ENCODE assay signal across 24 mouse cellular contexts in genomic region chr13:93320089-93320488, GRCm38 (mm10).
"Had no signal": no experiment of that assay in that cellular context is flagged by ENCODE, and none has a peak within 500 bp of the region (broad histone marks: within the 10 kb centered on the region; RNA-seq: fewer than 3 reads in every experiment).

No protein-coding gene starts in this region.

- H3K4me1 ChIP-seq: limb, embryonic 10.5 days; limb, embryonic 13.5 days; liver, embryonic 12.5 days; liver, embryonic 15.5 days; lung, embryonic 15.5 days; megakaryocyte, embryonic 14.5 days; midbrain, embryonic 10.5 days; midbrain, embryonic 13.5 days; neural tube, embryonic 13.5 days had no signal

- H3K27me3 ChIP-seq: limb, embryonic 13.5 days; liver, embryonic 12.5 days; liver, embryonic 15.5 days; lung, embryonic 15.5 days; megakaryocyte, embryonic 14.5 days; midbrain, embryonic 13.5 days; neural tube, embryonic 13.5 days had no signal

- H3K9ac ChIP-seq: limb, embryonic 13.5 days; liver, embryonic 12.5 days; liver, embryonic 15.5 days; lung, embryonic 15.5 days; midbrain, embryonic 13.5 days; neural tube, embryonic 13.5 days had no signal

- H3K27ac ChIP-seq: limb, embryonic 10.5 days; limb, embryonic 13.5 days; liver, embryonic 12.5 days; liver, embryonic 15.5 days; lung, embryonic 15.5 days; midbrain, embryonic 10.5 days; midbrain, embryonic 13.5 days; neural tube, embryonic 13.5 days; stomach, postnatal 0 days had no signal

- H3K4me3 ChIP-seq: limb, embryonic 10.5 days; limb, embryonic 13.5 days; liver, embryonic 12.5 days; liver, embryonic 15.5 days; lung, embryonic 15.5 days; megakaryocyte, embryonic 14.5 days; midbrain, embryonic 10.5 days; midbrain, embryonic 13.5 days; myocyte; neural tube, embryonic 13.5 days had no signal

- DNase-seq: kidney, postnatal 10 days; kidney, postnatal 36 days; layer of hippocampus, postnatal 36 days; liver; lung, adult 18-20 months; lung, postnatal 10 days; lung, postnatal 36 days; retina, postnatal 1 day; right cerebral cortex, postnatal 4 days; thymus, adult 2 months; thymus, postnatal 14 days; thymus, postnatal 4 days had no signal

- H3K4me2 ChIP-seq: limb, embryonic 13.5 days; liver, embryonic 12.5 days; liver, embryonic 15.5 days; lung, embryonic 15.5 days; midbrain, embryonic 13.5 days; neural tube, embryonic 13.5 days had no signal

- H3K36me3 ChIP-seq: limb, embryonic 13.5 days; liver, embryonic 12.5 days; liver, embryonic 15.5 days; lung, embryonic 15.5 days; midbrain, embryonic 13.5 days; neural tube, embryonic 13.5 days had no signal

- H3K9me3 ChIP-seq: limb, embryonic 10.5 days; limb, embryonic 13.5 days; liver, embryonic 12.5 days; liver, embryonic 15.5 days; lung, embryonic 15.5 days; megakaryocyte, embryonic 14.5 days; midbrain, embryonic 10.5 days; midbrain, embryonic 13.5 days; neural tube, embryonic 13.5 days had no signal

- ATAC-seq: liver, embryonic 12.5 days; midbrain, embryonic 13.5 days; midbrain, embryonic 16.5 days had no signal
